Mouse (Mus musculus): ENCODE results near the gene Smg5. TPM values are rescaled to one million over a fixed set of nuclear protein-coding genes. Genes with fewer than 3 reads are reported as not detected.

Smg5 gene
- polyA plus RNA-seq, 1 experiment from 2014 or later: 65.9 TPM

DNA sequence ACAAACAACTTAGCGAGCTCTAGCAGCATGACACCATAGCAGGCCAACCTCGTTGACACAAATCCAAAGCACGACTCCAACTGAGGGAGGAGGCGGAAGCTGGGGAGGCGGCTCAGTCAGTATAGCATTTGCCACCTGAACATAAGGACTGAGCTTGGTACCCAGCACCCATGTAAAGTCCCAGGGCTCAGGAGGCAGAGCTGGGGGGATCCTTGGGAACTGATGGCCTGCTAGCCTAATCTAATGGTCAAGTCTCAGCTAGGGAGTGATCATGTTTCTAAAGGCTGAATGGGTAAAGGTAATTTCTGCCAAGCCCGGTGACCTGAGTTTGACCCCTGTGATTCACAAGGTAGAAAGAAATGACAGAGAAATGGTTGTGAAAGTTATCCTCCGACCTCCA, 71.5 kb downstream of the Smg5 start:
- Histone ChIP-seq H3K36me3 (ENCODE audit: control insufficient read depth, insufficient read depth) (no peaks in the 10 kb centered on the region), H3K27me3 (replicated peaks; ENCODE audit: control insufficient read depth, insufficient read depth, low read length) (no peaks in the 10 kb centered on the region), H3K4me2 (ENCODE audit: low read length) (no peak overlapping the region), H3K27ac (ENCODE audit: low read length) (no peak overlapping the region), H3K4me3 (replicated peaks; ENCODE audit: low read length) (no peak overlapping the region), H3K9me3 (ENCODE audit: control insufficient read depth, low read length) (no peaks in the 10 kb centered on the region), H3K9ac (replicated peaks; ENCODE audit: low read depth, low read length) (no peak overlapping the region), H3K4me1 (replicated peaks; ENCODE audit: control insufficient read depth, insufficient read depth, low read length) (peaks cover 20% of the 10 kb centered on the region)
- 58% methylated on average over 7 of the region's 7 CpGs for WGBS
- ATAC-seq: no peak

DNA sequence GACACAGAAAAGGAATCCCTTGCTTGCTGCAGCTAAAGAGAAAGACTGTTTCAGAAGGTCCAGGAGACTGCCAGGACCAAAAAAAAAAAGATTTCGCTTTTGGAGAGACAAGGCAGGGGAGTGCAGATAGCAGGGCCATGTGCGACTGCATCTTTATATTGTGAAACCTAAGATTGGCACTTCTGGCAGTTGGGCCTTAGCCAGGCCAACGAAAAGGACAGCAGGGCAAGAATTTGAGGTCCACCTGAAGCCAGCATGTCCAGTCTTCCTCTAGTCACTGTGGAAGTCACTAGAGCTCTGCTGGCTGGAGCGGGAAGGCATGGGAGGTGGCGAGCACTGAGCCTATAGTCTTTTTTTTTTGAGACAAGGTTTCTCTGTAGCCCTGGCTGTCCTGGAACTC, 72.9 kb downstream of the Smg5 start:
- peak overlapping the region; percentile 88 for H3K9ac ChIP-seq (replicated peaks; ENCODE audit: low read depth, low read length)
- 62% methylated on average over 5 of the region's 5 CpGs for WGBS
- no peaks in the 10 kb centered on the region; the same call in 1 of the 2 replicates for H3K36me3 ChIP-seq (ENCODE audit: control insufficient read depth, insufficient read depth)
- peaks cover 20% of the 10 kb centered on the region for H3K4me1 ChIP-seq (replicated peaks; ENCODE audit: control insufficient read depth, insufficient read depth, low read length)
- ATAC-seq: no peak
- H3K27ac ChIP-seq (ENCODE audit: low read length): no peak overlapping the region
- H3K4me3 ChIP-seq (replicated peaks; ENCODE audit: low read length): no peak overlapping the region; the same call in 1 of the 2 replicates
- H3K4me2 ChIP-seq (ENCODE audit: low read length): peak overlapping the region; percentile 72
- H3K27me3 ChIP-seq (replicated peaks; ENCODE audit: control insufficient read depth, insufficient read depth, low read length): no peaks in the 10 kb centered on the region
- no peaks in the 10 kb centered on the region for H3K9me3 ChIP-seq (ENCODE audit: control insufficient read depth, low read length)

DNA sequence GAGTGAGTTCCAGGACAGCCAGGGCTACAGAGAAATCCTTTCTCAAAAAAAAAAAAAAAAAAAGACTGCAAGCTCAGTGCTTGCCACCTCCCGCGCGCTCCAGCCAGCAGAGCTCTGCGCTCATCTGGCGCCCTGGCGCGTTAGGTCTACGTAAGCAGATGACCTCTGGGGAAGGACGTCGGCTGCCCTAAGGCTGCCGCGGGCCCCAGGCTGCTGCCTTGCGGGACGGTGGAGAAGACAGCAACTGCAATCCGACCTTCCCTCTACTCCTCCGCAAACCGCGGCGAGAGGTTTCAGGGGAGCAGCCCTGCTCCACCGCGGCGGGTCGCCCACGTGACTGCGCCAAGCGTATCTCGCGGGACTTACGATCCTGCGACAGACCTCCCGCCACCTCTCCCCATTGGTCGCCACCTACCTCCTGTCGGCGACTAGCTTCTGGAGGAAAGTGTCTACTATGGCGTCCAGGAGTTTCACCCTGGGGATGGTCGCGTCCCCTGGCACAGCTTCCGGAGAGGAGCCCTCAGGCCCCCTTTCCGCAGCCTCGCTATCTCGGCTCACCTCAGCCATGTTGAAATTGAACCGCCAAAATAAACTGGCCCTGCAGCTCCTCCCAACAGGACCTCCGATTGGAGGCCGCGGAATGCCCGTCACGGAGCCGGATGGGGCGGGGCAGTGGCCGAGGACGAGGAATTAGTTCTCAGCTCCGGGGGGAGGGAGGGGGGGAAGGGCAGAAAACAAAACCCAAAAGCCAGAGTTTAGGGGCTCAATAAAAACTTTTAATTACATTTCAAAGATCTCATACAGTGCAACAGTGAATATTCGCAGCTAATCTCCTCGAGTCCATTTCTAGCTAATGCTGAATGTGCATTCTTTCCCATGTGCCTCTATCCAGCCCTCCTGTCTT, 73.9 kb downstream of the Smg5 start, which contains the start of gene Pmf1:
TSS of gene Pmf1 (minus strand) at position 591 of the 904 bp plus-strand sequence.
- H3K4me1 ChIP-seq (replicated peaks; ENCODE audit: control insufficient read depth, insufficient read depth, low read length): peaks cover 20% of the 10 kb centered on the region
- H3K27me3 ChIP-seq (replicated peaks; ENCODE audit: control insufficient read depth, insufficient read depth, low read length): no peaks in the 10 kb centered on the region
- no peaks in the 10 kb centered on the region; the same call in 1 of the 2 replicates for H3K36me3 ChIP-seq (ENCODE audit: control insufficient read depth, insufficient read depth)
- H3K9ac ChIP-seq (replicated peaks; ENCODE audit: low read depth, low read length): peak within 1 kb of the TSS; percentile 88
- WGBS: under 1% methylated on average over 54 of the region's 54 CpGs
- ATAC-seq: peak; percentile 94
- H3K4me3 ChIP-seq (replicated peaks; ENCODE audit: low read length): peak within 1 kb of the TSS; percentile 86
- peak within 1 kb of the TSS; percentile 72 for H3K4me2 ChIP-seq (ENCODE audit: low read length)
- no peaks in the 10 kb centered on the region for H3K9me3 ChIP-seq (ENCODE audit: control insufficient read depth, low read length)
- H3K27ac ChIP-seq (ENCODE audit: low read length): peak within 1 kb of the TSS; percentile 87

DNA sequence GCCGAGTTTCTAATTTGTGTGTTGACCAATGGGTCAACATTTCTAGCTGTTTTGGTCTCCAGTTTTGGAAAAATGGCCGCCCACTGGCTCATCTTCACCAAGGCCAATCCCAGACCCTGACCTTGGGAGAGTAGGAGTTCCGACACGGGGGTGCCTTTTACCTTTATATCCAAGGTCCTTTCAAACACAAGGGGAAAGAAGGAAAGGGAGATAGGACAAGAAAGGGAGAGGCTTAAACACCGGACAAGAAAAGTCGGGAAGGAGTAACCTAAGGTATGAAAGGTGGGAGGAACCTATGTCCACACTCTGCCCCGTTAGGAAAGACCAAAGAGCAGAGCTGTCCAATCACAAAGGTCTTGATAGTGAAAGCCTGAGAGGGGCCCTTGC, 74.6 kb downstream of the Smg5 start:
- Histone ChIP-seq H3K27ac (ENCODE audit: low read length) (peak overlapping the region; percentile 87), H3K4me2 (ENCODE audit: low read length) (peak overlapping the region; percentile 72), H3K4me3 (replicated peaks; ENCODE audit: low read length) (peak overlapping the region; percentile 86), H3K9ac (replicated peaks; ENCODE audit: low read depth, low read length) (peak overlapping the region; percentile 88), H3K27me3 (replicated peaks; ENCODE audit: control insufficient read depth, insufficient read depth, low read length) (no peaks in the 10 kb centered on the region), H3K36me3 (ENCODE audit: control insufficient read depth, insufficient read depth) (no peaks in the 10 kb centered on the region; the same call in 1 of the 2 replicates), H3K4me1 (replicated peaks; ENCODE audit: control insufficient read depth, insufficient read depth, low read length) (peaks cover 20% of the 10 kb centered on the region), H3K9me3 (ENCODE audit: control insufficient read depth, low read length) (no peaks in the 10 kb centered on the region)
- no peak for ATAC-seq
- WGBS: 28% methylated on average over 7 of the region's 7 CpGs

DNA sequence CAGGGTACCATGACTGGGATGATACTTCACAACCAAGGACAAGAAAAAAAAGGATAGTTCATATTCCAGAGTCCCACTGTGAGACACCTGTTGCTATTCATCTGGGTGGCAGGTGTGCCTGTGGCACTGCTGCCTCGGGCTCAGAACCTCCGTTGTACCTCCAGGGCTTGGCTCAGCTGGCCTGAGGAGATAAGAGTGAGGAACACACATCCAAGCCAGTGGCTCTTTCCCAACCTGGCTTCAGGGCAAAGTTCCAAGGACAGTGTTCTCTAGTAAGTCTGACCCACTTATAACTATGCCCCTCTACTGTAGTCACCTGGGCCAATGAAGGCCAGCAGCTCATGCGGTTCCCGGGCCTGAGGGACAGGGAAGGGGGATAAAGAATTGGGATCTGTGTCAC, 75.6 kb downstream of the Smg5 start:
- H3K36me3 ChIP-seq (ENCODE audit: control insufficient read depth, insufficient read depth): peaks cover 2% of the 10 kb centered on the region
- H3K9me3 ChIP-seq (ENCODE audit: control insufficient read depth, low read length): no peaks in the 10 kb centered on the region
- H3K4me2 ChIP-seq (ENCODE audit: low read length): no peak overlapping the region
- H3K4me3 ChIP-seq (replicated peaks; ENCODE audit: low read length): no peak overlapping the region
- peaks cover 20% of the 10 kb centered on the region for H3K4me1 ChIP-seq (replicated peaks; ENCODE audit: control insufficient read depth, insufficient read depth, low read length)
- H3K27ac ChIP-seq (ENCODE audit: low read length): no peak overlapping the region
- H3K9ac ChIP-seq (replicated peaks; ENCODE audit: low read depth, low read length): no peak overlapping the region
- H3K27me3 ChIP-seq (replicated peaks; ENCODE audit: control insufficient read depth, insufficient read depth, low read length): no peaks in the 10 kb centered on the region
- ATAC-seq: no peak
- 96% methylated on average over 4 of the region's 4 CpGs for WGBS

Other genes with a start within 250 kb of the Smg5 start
- gene Mef2d, start 193.9 kb upstream of the Smg5 start, polyA plus RNA-seq (2015; fragmentation: Nextera tagmentation; extraction: Ambion mirVana): 25.1 and 28.3 TPM in 2 replicates
- not detected in 2 replicates for gene Rhbg, start 81.6 kb upstream of the Smg5 start, polyA plus RNA-seq (2015; fragmentation: Nextera tagmentation; extraction: Ambion mirVana)
- 0.18 and 0.27 TPM in 2 replicates for gene Gm38392, start 49.0 kb upstream of the Smg5 start, polyA plus RNA-seq (2015; fragmentation: Nextera tagmentation; extraction: Ambion mirVana)
- gene Tsacc, start 39.3 kb upstream of the Smg5 start, polyA plus RNA-seq (2015; fragmentation: Nextera tagmentation; extraction: Ambion mirVana): 8.5 and 10.4 TPM in 2 replicates
- gene Cct3, start 39.1 kb upstream of the Smg5 start, polyA plus RNA-seq (2015; fragmentation: Nextera tagmentation; extraction: Ambion mirVana): 517 and 522 TPM in 2 replicates
- 93.0 and 94.4 TPM in 2 replicates for gene Glmp, start 11.2 kb upstream of the Smg5 start, polyA plus RNA-seq (2015; fragmentation: Nextera tagmentation; extraction: Ambion mirVana)
- gene Tmem79, start 112 bp upstream of the Smg5 start, polyA plus RNA-seq (2015; fragmentation: Nextera tagmentation; extraction: Ambion mirVana): 1.4 TPM in 2 replicates
- gene Paqr6, start 28.3 kb downstream of the Smg5 start, polyA plus RNA-seq (2015; fragmentation: Nextera tagmentation; extraction: Ambion mirVana): 1.1 and 2.3 TPM in 2 replicates
- not detected in 2 replicates for gene Bglap3, start 36.5 kb downstream of the Smg5 start, polyA plus RNA-seq (2015; fragmentation: Nextera tagmentation; extraction: Ambion mirVana)
- 2.2 TPM in 1 of 2 replicates, not detected in the other for gene Bglap2, start 42.4 kb downstream of the Smg5 start, polyA plus RNA-seq (2015; fragmentation: Nextera tagmentation; extraction: Ambion mirVana)
- gene Bglap, start 48.2 kb downstream of the Smg5 start, polyA plus RNA-seq (2015; fragmentation: Nextera tagmentation; extraction: Ambion mirVana): 1.1 TPM in 1 of 2 replicates, not detected in the other
- 45.1 and 45.5 TPM in 2 replicates for gene Pmf1, start 74.1 kb downstream of the Smg5 start, polyA plus RNA-seq (2015; fragmentation: Nextera tagmentation; extraction: Ambion mirVana)
- 36.2 and 37.1 TPM in 2 replicates for gene Slc25a44, start 88.9 kb downstream of the Smg5 start, polyA plus RNA-seq (2015; fragmentation: Nextera tagmentation; extraction: Ambion mirVana)
- gene Sema4a, start 124.9 kb downstream of the Smg5 start, polyA plus RNA-seq (2015; fragmentation: Nextera tagmentation; extraction: Ambion mirVana): 16.5 and 25.8 TPM in 2 replicates
- gene Lmna, start 173.7 kb downstream of the Smg5 start, polyA plus RNA-seq (2015; fragmentation: Nextera tagmentation; extraction: Ambion mirVana): 26.9 and 30.9 TPM in 2 replicates
- gene Mex3a, start 196.1 kb downstream of the Smg5 start, polyA plus RNA-seq (2015; fragmentation: Nextera tagmentation; extraction: Ambion mirVana): 46.1 and 47.8 TPM in 2 replicates
- gene Rab25, start 212.0 kb downstream of the Smg5 start, polyA plus RNA-seq (2015; fragmentation: Nextera tagmentation; extraction: Ambion mirVana): not detected in 2 replicates
- gene Lamtor2, start 216.8 kb downstream of the Smg5 start, polyA plus RNA-seq (2015; fragmentation: Nextera tagmentation; extraction: Ambion mirVana): 149 and 193 TPM in 2 replicates
- gene Ubqln4, start 217.5 kb downstream of the Smg5 start, polyA plus RNA-seq (2015; fragmentation: Nextera tagmentation; extraction: Ambion mirVana): 43.5 and 46.0 TPM in 2 replicates
- 132 and 140 TPM in 2 replicates for gene Ssr2, start 239.6 kb downstream of the Smg5 start, polyA plus RNA-seq (2015; fragmentation: Nextera tagmentation; extraction: Ambion mirVana)

All from forebrain, embryonic 16.5 days (tissue).